Mouse (Mus musculus) small intestine, adult 2 months (tissue): Measurements from ENCODE around the gene Shroom1.

Source experiments
- CTCF ChIP-seq: fragments of 200-500 bp; IDR thresholded peaks from 2 replicates; pipeline ENCODE4 v1.5.1; 2012; ENCODE audit warnings: low read depth, mild to moderate bottlenecking, control low read depth, inconsistent platforms, low read length, moderate library complexity, mixed read lengths; ENCODE audit not compliant: insufficient replicate concordance, insufficient read length; ENCODE audit errors: extremely low read depth
- POLR2A ChIP-seq: fragments of 200-500 bp; IDR thresholded peaks from 2 replicates; pipeline ENCODE4 v1.6.1; 2012; ENCODE audit warnings: low read depth, mild to moderate bottlenecking, control low read depth, inconsistent platforms, low read length, moderate library complexity

DNA sequence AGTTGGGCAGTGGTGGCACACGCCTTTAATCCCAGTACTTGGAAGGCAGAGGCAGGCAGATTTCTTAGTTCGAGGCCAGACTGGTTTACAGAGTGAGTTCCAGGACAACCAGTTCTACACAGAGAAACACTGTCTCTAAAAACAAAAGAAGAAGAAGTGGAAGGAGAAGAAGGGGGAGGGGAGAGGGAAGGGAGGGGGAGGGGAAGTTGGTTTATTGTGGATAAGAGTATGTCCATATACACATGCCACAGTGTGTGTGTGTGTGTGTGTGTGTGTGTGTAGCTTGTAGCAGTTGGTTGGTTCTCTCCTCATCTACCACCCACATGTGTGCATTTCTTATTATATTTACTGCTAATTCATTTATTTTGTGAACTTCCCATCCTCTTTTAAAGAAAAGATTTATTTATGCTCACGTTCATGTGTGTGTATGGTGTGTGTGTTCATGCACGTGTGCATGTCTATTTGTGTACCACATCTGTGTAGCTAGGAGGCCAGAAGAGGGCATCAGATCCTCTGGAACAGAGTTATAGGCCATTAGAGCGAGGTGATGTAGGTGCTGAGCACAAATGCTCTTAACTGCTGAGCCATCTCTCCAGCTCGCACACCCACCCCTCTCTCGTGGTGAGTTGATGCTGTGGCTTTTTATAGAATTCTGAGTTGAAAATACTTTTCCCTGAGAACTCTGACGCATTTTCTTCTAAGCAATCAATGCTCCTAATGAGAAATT is 45.2 kb downstream of the Shroom1 start:
- TF ChIP-seq POLR2A (no peak), CTCF (no peak)
